Mouse (Mus musculus): ENCODE measurements at regions not wholly inside any gene's neighbourhood (a gene's known extent, or its start where the extent isn't known, plus 50 kb on each side); places are given as distances from the start of the nearest gene placed in this dataset.
A peak's percentile ranks its signal among the peaks of the same experiment; 100 is the strongest.

DNA sequence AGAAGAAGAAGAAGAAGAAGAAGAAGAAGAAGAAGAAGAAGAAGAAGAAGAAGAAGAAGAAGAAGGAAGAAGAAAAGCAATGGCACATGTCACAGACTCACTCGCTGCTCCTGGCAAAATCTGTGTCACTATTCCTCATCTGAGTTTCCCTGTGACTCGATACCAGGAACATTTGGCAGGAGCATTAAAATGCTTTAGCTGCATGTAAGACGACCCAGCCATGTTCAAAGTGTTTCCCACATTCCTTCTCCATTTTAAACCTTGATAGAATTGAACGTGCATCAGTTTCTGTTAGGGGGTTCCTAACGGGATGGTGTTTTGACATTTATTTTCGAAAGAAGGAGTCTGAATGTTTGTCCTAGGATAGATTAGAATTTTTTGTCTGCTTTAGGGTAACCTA, 51.2 kb upstream of the Pja2 start:
- Histone ChIP-seq H3K4me1 (ENCODE audit: control insufficient read depth in 1 of 2, insufficient read depth in 2 of 2) (no peaks in the 10 kb centered on the region), H3K27me3 (replicated peaks) (no peaks in the 10 kb centered on the region), H3K9ac (ENCODE audit: insufficient read depth, low read depth) (no peak overlapping the region), H3K4me2 (ENCODE audit: insufficient read depth, low read depth, poor library complexity, severe bottlenecking) (0 out of 2 replicates have a peak overlapping the region, but pooled peaks have one; percentile 9), H3K27ac (ENCODE audit: insufficient read depth, low read depth) (no peak overlapping the region), H3K9me3 (replicated peaks; ENCODE audit: low read length) (no peaks in the 10 kb centered on the region), H3K4me3 (replicated peaks in 1 of 3; ENCODE audit: low read depth in 2 of 3, low read length in 2 of 3, poor library complexity in 1 of 3) (no peak overlapping the region), H3K79me2 (replicated peaks; ENCODE audit: control insufficient read depth, extremely low read depth, insufficient read depth, poor library complexity, severe bottlenecking) (no peaks in the 10 kb centered on the region), H3K36me3 (replicated peaks in 1 of 2; ENCODE audit: control insufficient read depth in 1 of 2, insufficient read depth in 1 of 2, low read length in 1 of 2) (no peaks in the 10 kb centered on the region)
- dilution Hi-C loops (cut with MboI; ENCODE audit: extremely low pct_ligation_motif_present, extremely low pct_unique_long_range_greater_than_20kb, low sequenced_read_pairs), result no loop called here
- in situ Hi-C loops (cut with MboI; ENCODE audit: low pct_ligation_motif_present, low pct_unique_long_range_greater_than_20kb, low sequenced_read_pairs), result loop anchor here (25.0 kb wide), 2 partner anchors 346 to 421 kb away; no protein-coding TSS in a partner anchor
- TF ChIP-seq CHD1 (IDR thresholded peaks at IDR 0.05; ENCODE audit: low read depth, low read length) (no peak), BHLHE40 (IDR thresholded peaks at IDR 0.05; ENCODE audit: low read depth, low read length) (no peak), IRF4 (IDR thresholded peaks at IDR 0.05; ENCODE audit: low read depth, low read length) (no peak), NELFE (IDR thresholded peaks at IDR 0.05; ENCODE audit: low read depth, low read length) (no peak), MAX (IDR thresholded peaks at IDR 0.05; ENCODE audit: low read length) (no peak), MYC (IDR thresholded peaks at IDR 0.05; ENCODE audit: low read depth, low read length) (no peak), ZNF384 (IDR thresholded peaks at IDR 0.05; ENCODE audit: low read depth, low read length) (no peak), ZKSCAN1 (IDR thresholded peaks at IDR 0.05; ENCODE audit: borderline replicate concordance, low read depth, low read length) (no peak), TCF12 (IDR thresholded peaks at IDR 0.05; ENCODE audit: low read depth, low read length) (no peak), EP300 (IDR thresholded peaks at IDR 0.05; ENCODE audit: low read length) (no peak), KAT2A (IDR thresholded peaks at IDR 0.05; ENCODE audit: insufficient replicate concordance, low read length) (no peak), NRF1 (IDR thresholded peaks at IDR 0.05; ENCODE audit: low read depth, low read length) (no peak), ETS1 (conservative IDR thresholded peaks at IDR 0.05; ENCODE audit: low read depth, low read length) (no peak), MAFK (IDR thresholded peaks at IDR 0.05; ENCODE audit: insufficient replicate concordance, low read length) (no peak), UBTF (IDR thresholded peaks at IDR 0.05; ENCODE audit: low read depth, low read length) (no peak), POLR2A (IDR thresholded peaks at IDR 0.05; ENCODE audit: low read depth, low read length) (no peak)
- DNase-seq (ENCODE audit: extremely low read depth), result no peak

GRCm38 (mm10) chr17:64383600-64383999, 51.9 kb upstream of the Pja2 start:
- Histone ChIP-seq H3K4me2 (ENCODE audit: insufficient read depth, low read depth, poor library complexity, severe bottlenecking) (no peak overlapping the region), H3K4me3 (replicated peaks in 1 of 3; ENCODE audit: low read depth in 2 of 3, low read length in 2 of 3, poor library complexity in 1 of 3) (no peak overlapping the region), H3K4me1 (ENCODE audit: control insufficient read depth in 1 of 2, insufficient read depth in 2 of 2) (no peaks in the 10 kb centered on the region), H3K9me3 (replicated peaks; ENCODE audit: low read length) (no peaks in the 10 kb centered on the region), H3K36me3 (replicated peaks in 1 of 2; ENCODE audit: control insufficient read depth in 1 of 2, insufficient read depth in 1 of 2, low read length in 1 of 2) (no peaks in the 10 kb centered on the region), H3K27ac (ENCODE audit: insufficient read depth, low read depth) (no peak overlapping the region), H3K9ac (ENCODE audit: insufficient read depth, low read depth) (no peak overlapping the region), H3K27me3 (replicated peaks) (no peaks in the 10 kb centered on the region), H3K79me2 (replicated peaks; ENCODE audit: control insufficient read depth, extremely low read depth, insufficient read depth, poor library complexity, severe bottlenecking) (no peaks in the 10 kb centered on the region)
- in situ Hi-C loops (cut with MboI; ENCODE audit: low pct_ligation_motif_present, low pct_unique_long_range_greater_than_20kb, low sequenced_read_pairs) (loop anchor here (25.0 kb wide), 2 partner anchors 346 to 421 kb away; no protein-coding TSS in a partner anchor), dilution Hi-C loops (cut with MboI; ENCODE audit: extremely low pct_ligation_motif_present, extremely low pct_unique_long_range_greater_than_20kb, low sequenced_read_pairs) (no loop called here)
- peak; percentile 24 for DNase-seq (ENCODE audit: extremely low read depth)
- TF ChIP-seq USF2 (conservative IDR thresholded peaks at IDR 0.05; ENCODE audit: low read depth, low read length) (no peak), POLR2A (IDR thresholded peaks at IDR 0.05; ENCODE audit: low read depth, low read length) (no peak), CHD2 (IDR thresholded peaks at IDR 0.05; ENCODE audit: low read length) (no peak), MEF2A (IDR thresholded peaks at IDR 0.05; ENCODE audit: borderline replicate concordance, low read depth, low read length) (no peak), CTCF (conservative IDR thresholded peaks at IDR 0.05 in 1 of 2, IDR thresholded peaks at IDR 0.05 in 1 of 2; ENCODE audit: low read depth in 2 of 2, low read length in 2 of 2) (peak; percentile 10 to 60; a peak in 2 of 4 replicates), MYC (IDR thresholded peaks at IDR 0.05; ENCODE audit: low read depth, low read length) (no peak), SMC3 (IDR thresholded peaks at IDR 0.05; ENCODE audit: low read depth, low read length) (peak; percentile 18; the same call in 1 of the 2 replicates), ETS1 (conservative IDR thresholded peaks at IDR 0.05; ENCODE audit: low read depth, low read length) (no peak), SIN3A (IDR thresholded peaks at IDR 0.05; ENCODE audit: low read length) (no peak), ZKSCAN1 (IDR thresholded peaks at IDR 0.05; ENCODE audit: borderline replicate concordance, low read depth, low read length) (no peak), RAD21 (IDR thresholded peaks at IDR 0.05; ENCODE audit: low read depth, low read length) (peak; percentile 27), GABPA (IDR thresholded peaks at IDR 0.05; ENCODE audit: insufficient replicate concordance, low read depth, low read length) (no peak), TBP (conservative IDR thresholded peaks at IDR 0.05; ENCODE audit: low read depth, low read length) (no peak), ZMIZ1 (IDR thresholded peaks at IDR 0.05; ENCODE audit: low read depth, low read length) (no peak), MAFK (IDR thresholded peaks at IDR 0.05; ENCODE audit: insufficient replicate concordance, low read length) (no peak), IRF4 (IDR thresholded peaks at IDR 0.05; ENCODE audit: low read depth, low read length) (no peak), POLR2AphosphoS2 (IDR thresholded peaks at IDR 0.05; ENCODE audit: low read depth, low read length) (no peak), E2F4 (IDR thresholded peaks at IDR 0.05; ENCODE audit: insufficient replicate concordance, low read depth, low read length) (no peak), USF1 (IDR thresholded peaks at IDR 0.05; ENCODE audit: low read depth, low read length) (no peak), UBTF (IDR thresholded peaks at IDR 0.05; ENCODE audit: low read depth, low read length) (no peak), NELFE (IDR thresholded peaks at IDR 0.05; ENCODE audit: low read depth, low read length) (no peak), JUN (IDR thresholded peaks at IDR 0.05; ENCODE audit: insufficient read depth, low read depth, low read length) (no peak), ELF1 (IDR thresholded peaks at IDR 0.05; ENCODE audit: low read depth, low read length) (no peak), EP300 (IDR thresholded peaks at IDR 0.05; ENCODE audit: low read length) (no peak), TCF12 (IDR thresholded peaks at IDR 0.05; ENCODE audit: low read depth, low read length) (no peak), BHLHE40 (IDR thresholded peaks at IDR 0.05; ENCODE audit: low read depth, low read length) (0 out of 2 replicates have a peak, but pooled peaks have one; percentile 10)
